Mouse (Mus musculus) thymus, adult 2 months (tissue): ENCODE measurements around the gene Tgfb1i1.

Experiments used
- CTCF ChIP-seq: fragments of 200-500 bp; IDR thresholded peaks from 2 replicates; pipeline ENCODE4 v1.5.1; 2012; ENCODE audit warnings: mild to moderate bottlenecking, control low read depth, low read length, moderate library complexity, borderline replicate concordance; ENCODE audit not compliant: control insufficient read depth, poor library complexity, insufficient read depth; ENCODE audit errors: extremely low read depth
- POLR2A ChIP-seq: fragments of 200-500 bp; IDR thresholded peaks from 2 replicates; pipeline ENCODE4 v1.6.1; 2012; ENCODE audit warnings: mild to moderate bottlenecking, low read length, control low read depth, moderate library complexity; ENCODE audit not compliant: control insufficient read depth, poor library complexity, insufficient read depth; ENCODE audit errors: extremely low read depth

DNA sequence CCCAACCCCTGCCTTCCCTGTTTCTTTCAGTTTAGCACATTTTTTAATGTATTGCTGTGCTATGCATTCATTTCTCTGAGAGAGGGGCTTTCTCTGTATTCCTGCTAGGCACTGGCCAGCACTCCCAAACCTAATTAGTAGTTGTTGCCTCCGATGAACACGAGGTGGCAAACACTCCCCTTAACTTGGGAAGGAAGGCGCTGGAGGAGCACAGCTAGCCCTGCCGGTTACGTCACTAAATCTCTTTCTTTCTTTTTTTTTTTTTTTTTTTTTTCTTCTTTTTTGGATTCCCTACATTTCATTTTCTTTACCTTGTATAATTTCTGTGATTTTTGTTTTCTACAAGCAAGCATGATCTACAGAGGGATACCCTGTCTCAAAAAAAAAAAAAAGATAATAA, 58.3 kb downstream of the Tgfb1i1 start:
- TF ChIP-seq CTCF (no peak), POLR2A (no peak)
